Mouse (Mus musculus) megakaryocyte, embryonic 14.5 days (primary cell): ENCODE measurements at regions not wholly inside any gene's neighbourhood (a gene's known extent, or its start where the extent isn't known, plus 50 kb on each side); places are given as distances from the start of the nearest gene placed in this dataset.

ENCODE experiments used
- FLI1 ChIP-seq: IDR thresholded peaks from 2 replicates; pipeline ENCODE4 v1.6.1; 2012; ENCODE audit warnings: low read length, inconsistent platforms, mixed read lengths
- GATA1 ChIP-seq: IDR thresholded peaks from 3 replicates; pipeline ENCODE4 v1.6.1; 2012; ENCODE audit warnings: mixed read lengths, low read length, inconsistent platforms, borderline replicate concordance

DNA sequence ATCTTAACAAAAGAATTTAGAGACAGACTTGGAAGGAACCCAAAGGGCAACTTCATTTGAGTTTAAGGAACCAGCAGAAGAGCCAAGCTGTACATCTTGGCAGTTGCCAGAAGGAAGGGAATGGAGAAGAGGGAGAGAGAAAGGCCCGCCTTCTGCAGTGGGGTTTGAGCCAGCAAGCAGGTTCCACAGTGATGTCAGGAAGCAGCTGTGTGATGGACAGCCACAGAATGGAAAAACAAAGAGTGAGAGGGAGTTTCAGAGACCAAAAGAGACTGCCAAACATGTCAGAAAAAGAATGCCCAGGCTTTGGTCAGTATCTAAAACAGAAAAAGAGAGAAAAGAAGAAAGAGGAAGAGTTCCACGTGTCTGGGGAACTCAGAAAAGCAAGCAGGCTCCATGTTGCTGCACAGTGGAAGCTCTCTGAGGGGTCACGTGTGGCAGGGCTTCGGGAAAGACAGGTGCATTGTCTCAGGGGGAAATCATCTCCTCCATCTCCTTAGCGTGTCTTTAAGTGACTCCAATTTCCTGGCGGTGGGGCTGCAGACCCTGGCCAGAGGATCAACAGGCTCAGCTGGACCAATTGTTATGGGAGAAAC is 203.7 kb upstream of the Egln3 start:
- TF ChIP-seq GATA1 (no peak), FLI1 (no peak)
